Mouse (Mus musculus): ENCODE results near the gene Adcyap1r1. TPM values are rescaled to one million over a fixed set of nuclear protein-coding genes. Genes with fewer than 3 reads are reported as not detected.

Gene Adcyap1r1
- polyA plus RNA-seq, 1 experiment, result 6.6 TPM

GRCm38 (mm10) chr6:55448976-55449678 is 2.7 kb upstream of the Adcyap1r1 start:
- no peak for DNase-seq (ENCODE audit: low read depth)

- no peak for DNase-seq (ENCODE audit: low read depth)
Observed at GRCm38 (mm10) chr6:55452381-55452780, 603 bp downstream of the Adcyap1r1 start.

GRCm38 (mm10) chr6:55453548-55453947 is 1.8 kb downstream of the Adcyap1r1 start:
- DNase-seq (ENCODE audit: low read depth), result no peak

GRCm38 (mm10) chr6:55455641-55456040 is 3.9 kb downstream of the Adcyap1r1 start:
- no peak for DNase-seq (ENCODE audit: low read depth)

GRCm38 (mm10) chr6:55457727-55458126 is 5.9 kb downstream of the Adcyap1r1 start:
- no peak for DNase-seq (ENCODE audit: low read depth)

GRCm38 (mm10) chr6:55458156-55458555 is 6.4 kb downstream of the Adcyap1r1 start:
- DNase-seq (ENCODE audit: low read depth), result no peak

GRCm38 (mm10) chr6:55459545-55460397 is 8.0 kb downstream of the Adcyap1r1 start:
- no peak for DNase-seq (ENCODE audit: low read depth)

- no peak for DNase-seq (ENCODE audit: low read depth)
Observed at GRCm38 (mm10) chr6:55461141-55461540, 9.4 kb downstream of the Adcyap1r1 start.

GRCm38 (mm10) chr6:55461678-55462077 is 9.9 kb downstream of the Adcyap1r1 start:
- no peak for DNase-seq (ENCODE audit: low read depth)

- DNase-seq (ENCODE audit: low read depth), result no peak
Observed at GRCm38 (mm10) chr6:55462394-55462793, 10.6 kb downstream of the Adcyap1r1 start.

GRCm38 (mm10) chr6:55463966-55464365 is 12.2 kb downstream of the Adcyap1r1 start:
- no peak for DNase-seq (ENCODE audit: low read depth)

GRCm38 (mm10) chr6:55465311-55465710 is 13.5 kb downstream of the Adcyap1r1 start:
- DNase-seq (ENCODE audit: low read depth), result no peak

GRCm38 (mm10) chr6:55466301-55466761 is 14.6 kb downstream of the Adcyap1r1 start:
- no peak for DNase-seq (ENCODE audit: low read depth)

- DNase-seq (ENCODE audit: low read depth), result no peak
Observed at GRCm38 (mm10) chr6:55470691-55471090, 18.9 kb downstream of the Adcyap1r1 start.

GRCm38 (mm10) chr6:55472381-55472780 is 20.6 kb downstream of the Adcyap1r1 start:
- no peak for DNase-seq (ENCODE audit: low read depth)

GRCm38 (mm10) chr6:55480988-55481387 is 29.2 kb downstream of the Adcyap1r1 start:
- no peak for DNase-seq (ENCODE audit: low read depth)

GRCm38 (mm10) chr6:55482471-55482870 is 30.7 kb downstream of the Adcyap1r1 start:
- peak; percentile 42 for DNase-seq (ENCODE audit: low read depth)

GRCm38 (mm10) chr6:55483360-55483759 is 31.6 kb downstream of the Adcyap1r1 start:
- DNase-seq (ENCODE audit: low read depth), result no peak

- DNase-seq (ENCODE audit: low read depth), result no peak
Observed at GRCm38 (mm10) chr6:55484224-55484623, 32.4 kb downstream of the Adcyap1r1 start.

GRCm38 (mm10) chr6:55485216-55485615 is 33.4 kb downstream of the Adcyap1r1 start:
- no peak for DNase-seq (ENCODE audit: low read depth)

- DNase-seq (ENCODE audit: low read depth), result no peak
Observed at GRCm38 (mm10) chr6:55487726-55488125, 35.9 kb downstream of the Adcyap1r1 start.

- DNase-seq (ENCODE audit: low read depth), result no peak
Observed at GRCm38 (mm10) chr6:55496201-55496600, 44.4 kb downstream of the Adcyap1r1 start.

- no peak for DNase-seq (ENCODE audit: low read depth)
Observed at GRCm38 (mm10) chr6:55498753-55499152, 47.0 kb downstream of the Adcyap1r1 start.

Data from gonadal fat pad, adult 2 months (tissue).